Mouse (Mus musculus): Measurements from ENCODE around the gene Mvb12b. TPM values are rescaled to one million over a fixed set of nuclear protein-coding genes. Genes with fewer than 3 reads are reported as not detected.

Mvb12b gene
- total RNA-seq, 1 experiment from 2014 or later = 12.1 TPM

- ATAC-seq (ENCODE audit: extremely low read depth, insufficient number of reproducible peaks, low FRiP score, poor library complexity, severe bottlenecking) = no peak
Measured at GRCm38 (mm10) chr2:33717821-33718351, 169.9 kb downstream of the Mvb12b start.

GRCm38 (mm10) chr2:33717378-33717777, 170.4 kb downstream of the Mvb12b start:
- no peak for ATAC-seq (ENCODE audit: extremely low read depth, insufficient number of reproducible peaks, low FRiP score, poor library complexity, severe bottlenecking)

DNA sequence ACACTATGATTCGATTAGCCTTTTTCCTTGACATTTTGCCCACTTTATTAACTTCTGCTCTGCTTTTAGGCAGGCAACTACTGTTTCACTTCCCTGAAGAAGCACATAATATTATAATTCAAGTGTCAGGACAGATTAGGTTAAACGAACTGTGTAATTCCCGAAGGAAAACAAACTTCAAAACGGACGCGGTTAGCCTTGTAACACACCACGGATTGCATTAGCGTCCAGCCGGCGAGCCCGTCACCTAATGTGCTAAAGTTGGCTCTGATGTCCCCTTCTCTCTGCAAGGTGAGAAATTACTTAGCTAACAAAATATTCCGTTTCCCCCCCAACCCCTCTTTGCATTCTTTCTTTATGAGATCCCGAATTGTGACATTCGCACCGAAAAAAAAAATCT, 170.9 kb downstream of the Mvb12b start:
- no peak for ATAC-seq (ENCODE audit: extremely low read depth, insufficient number of reproducible peaks, low FRiP score, poor library complexity, severe bottlenecking)

DNA sequence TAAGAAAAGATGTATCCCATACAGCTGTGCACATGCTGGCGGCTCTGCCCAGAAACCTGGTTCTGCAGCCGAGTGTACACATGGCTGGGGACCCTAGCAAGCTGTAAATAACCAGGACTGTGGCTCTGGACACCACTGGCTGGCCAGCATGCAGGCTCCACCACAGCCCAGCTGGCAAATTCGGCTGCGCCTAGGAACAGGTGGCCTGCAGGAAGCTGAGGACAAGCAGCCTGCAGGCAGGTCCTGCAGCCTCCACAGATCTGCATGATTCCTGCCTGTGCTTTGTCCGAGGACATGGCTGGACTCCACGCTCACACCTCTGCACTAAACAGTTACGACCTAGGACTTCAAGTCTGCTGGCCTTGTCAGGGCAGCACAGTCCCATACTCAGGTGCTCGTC, 172.8 kb downstream of the Mvb12b start:
- no peak for ATAC-seq (ENCODE audit: extremely low read depth, insufficient number of reproducible peaks, low FRiP score, poor library complexity, severe bottlenecking)

DNA sequence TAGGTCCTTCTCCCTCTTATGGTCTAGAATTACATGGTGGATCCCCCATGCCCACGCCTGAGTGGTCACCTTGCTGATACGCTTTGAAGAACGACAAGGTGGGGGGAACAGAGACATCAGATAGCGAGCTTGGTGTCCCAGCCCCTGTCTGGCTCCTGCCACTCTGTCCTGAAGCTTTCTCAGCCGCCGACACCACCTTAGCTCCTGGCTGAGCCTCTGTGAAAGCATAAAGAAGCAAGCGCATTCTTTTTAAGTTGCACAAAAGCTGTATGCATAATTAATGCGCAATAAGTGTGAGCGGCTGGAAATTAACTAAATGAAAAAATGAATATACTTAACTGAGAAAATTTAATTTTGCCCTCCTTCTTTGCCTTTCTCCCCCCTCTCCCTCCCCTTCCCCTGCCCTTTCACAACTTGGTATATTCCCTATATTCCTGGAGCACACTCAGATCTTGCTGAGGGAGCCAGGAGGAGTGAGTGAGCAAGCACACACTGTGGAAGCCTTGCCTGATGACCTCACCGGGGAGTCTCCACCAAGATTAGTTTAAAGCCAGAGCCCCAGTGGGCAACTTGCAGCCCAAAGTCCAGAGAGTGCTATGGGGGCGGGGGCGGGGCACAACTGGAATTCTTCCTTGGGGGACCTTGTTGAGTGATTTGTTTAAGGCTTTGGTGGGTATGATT, 174.0 kb downstream of the Mvb12b start:
- ATAC-seq (ENCODE audit: extremely low read depth, insufficient number of reproducible peaks, low FRiP score, poor library complexity, severe bottlenecking) = no peak

- ATAC-seq (ENCODE audit: extremely low read depth, insufficient number of reproducible peaks, low FRiP score, poor library complexity, severe bottlenecking) = no peak
Measured at GRCm38 (mm10) chr2:33712811-33713210, 174.9 kb downstream of the Mvb12b start.

- ATAC-seq (ENCODE audit: extremely low read depth, insufficient number of reproducible peaks, low FRiP score, poor library complexity, severe bottlenecking) = no peak
Measured at GRCm38 (mm10) chr2:33708831-33709230, 178.9 kb downstream of the Mvb12b start.

GRCm38 (mm10) chr2:33708096-33708495, 179.7 kb downstream of the Mvb12b start:
- ATAC-seq (ENCODE audit: extremely low read depth, insufficient number of reproducible peaks, low FRiP score, poor library complexity, severe bottlenecking) = no peak

DNA sequence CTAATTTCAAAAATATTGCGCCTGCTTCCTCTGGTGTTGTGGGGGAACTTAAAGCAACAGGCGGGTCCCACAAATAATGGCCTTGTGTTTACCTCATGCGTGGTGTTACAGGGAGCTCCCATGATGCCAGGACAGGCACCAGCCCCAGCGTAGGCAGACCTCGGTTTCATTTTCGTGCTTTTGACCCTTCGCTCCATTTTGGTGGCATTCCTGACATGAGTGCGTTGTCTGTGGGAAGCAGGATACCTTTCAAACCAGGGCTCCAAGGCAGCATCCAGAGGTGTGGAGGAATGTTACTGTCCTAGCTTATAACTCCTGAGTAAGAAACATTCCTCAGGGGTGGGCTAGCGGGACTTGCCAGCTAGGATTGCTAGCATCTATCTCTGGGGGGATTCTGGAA, 181.3 kb downstream of the Mvb12b start:
- ATAC-seq (ENCODE audit: extremely low read depth, insufficient number of reproducible peaks, low FRiP score, poor library complexity, severe bottlenecking) = no peak

GRCm38 (mm10) chr2:33705687-33706320, 181.9 kb downstream of the Mvb12b start:
- ATAC-seq (ENCODE audit: extremely low read depth, insufficient number of reproducible peaks, low FRiP score, poor library complexity, severe bottlenecking) = no peak

- ATAC-seq (ENCODE audit: extremely low read depth, insufficient number of reproducible peaks, low FRiP score, poor library complexity, severe bottlenecking) = no peak
Measured at GRCm38 (mm10) chr2:33703286-33703685, 184.5 kb downstream of the Mvb12b start.

DNA sequence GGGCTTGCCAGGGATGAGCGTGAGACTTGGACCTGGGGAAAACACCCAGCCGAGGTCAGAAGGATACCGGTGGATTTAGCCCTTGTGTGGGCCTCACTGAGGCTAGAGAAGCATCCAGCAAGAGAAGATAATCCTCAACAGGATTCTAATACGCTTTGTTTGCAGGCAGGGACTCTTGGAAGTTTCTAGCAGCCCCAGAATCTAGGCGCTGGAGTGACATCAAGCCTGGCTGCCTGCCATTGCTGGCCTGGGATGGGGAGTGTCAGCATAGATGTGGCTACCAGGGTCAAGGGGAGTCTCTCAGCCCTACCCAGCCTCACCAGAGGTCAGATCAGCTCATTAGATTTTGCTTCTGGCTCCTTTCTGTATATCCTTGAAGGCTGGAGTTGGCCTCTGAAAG, 185.0 kb downstream of the Mvb12b start:
- ATAC-seq (ENCODE audit: extremely low read depth, insufficient number of reproducible peaks, low FRiP score, poor library complexity, severe bottlenecking) = no peak

- ATAC-seq (ENCODE audit: extremely low read depth, insufficient number of reproducible peaks, low FRiP score, poor library complexity, severe bottlenecking) = no peak
Measured at GRCm38 (mm10) chr2:33701446-33701815, 186.3 kb downstream of the Mvb12b start.

DNA sequence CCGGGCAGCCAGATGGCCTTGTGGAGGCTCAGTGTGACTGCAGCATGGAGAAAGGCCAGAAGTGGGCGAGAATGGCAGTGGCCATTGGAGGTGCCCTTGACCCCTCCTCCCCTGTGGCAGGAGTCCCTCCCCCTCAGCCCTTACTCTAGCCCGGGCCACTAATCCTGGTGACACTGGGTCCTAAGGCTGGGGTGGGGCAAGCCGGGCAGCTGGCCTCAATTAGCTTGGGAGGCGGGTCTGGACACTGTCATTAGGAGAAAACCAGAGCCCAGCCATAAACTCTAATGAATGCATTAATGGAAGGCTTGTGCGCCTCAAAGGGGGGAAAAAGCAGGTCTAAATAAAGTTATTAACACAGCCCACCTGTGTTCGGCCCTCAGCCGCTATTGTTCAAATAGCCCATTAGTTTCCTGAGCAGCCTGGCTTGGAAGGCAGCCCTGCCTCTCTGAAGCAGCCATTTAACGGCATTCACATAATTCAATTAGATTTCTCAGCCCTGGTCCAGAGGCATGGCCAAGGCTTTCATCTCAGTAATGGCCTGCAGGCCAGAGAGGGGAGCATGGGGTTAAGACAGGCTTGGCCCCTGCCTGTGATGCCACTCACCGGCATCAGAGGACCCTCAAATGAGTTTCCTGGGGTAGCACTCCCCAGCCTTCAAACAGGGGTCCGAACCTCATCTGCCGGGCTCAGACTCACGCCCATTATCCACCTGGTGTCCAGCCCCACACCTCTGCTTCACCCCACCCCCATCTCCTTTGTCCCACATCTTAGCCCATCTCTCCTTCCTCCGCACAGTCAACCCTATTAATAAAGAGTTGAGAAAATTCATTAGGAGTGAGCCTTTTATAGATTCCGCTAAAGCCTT, 186.9 kb downstream of the Mvb12b start:
- no peak for ATAC-seq (ENCODE audit: extremely low read depth, insufficient number of reproducible peaks, low FRiP score, poor library complexity, severe bottlenecking)

DNA sequence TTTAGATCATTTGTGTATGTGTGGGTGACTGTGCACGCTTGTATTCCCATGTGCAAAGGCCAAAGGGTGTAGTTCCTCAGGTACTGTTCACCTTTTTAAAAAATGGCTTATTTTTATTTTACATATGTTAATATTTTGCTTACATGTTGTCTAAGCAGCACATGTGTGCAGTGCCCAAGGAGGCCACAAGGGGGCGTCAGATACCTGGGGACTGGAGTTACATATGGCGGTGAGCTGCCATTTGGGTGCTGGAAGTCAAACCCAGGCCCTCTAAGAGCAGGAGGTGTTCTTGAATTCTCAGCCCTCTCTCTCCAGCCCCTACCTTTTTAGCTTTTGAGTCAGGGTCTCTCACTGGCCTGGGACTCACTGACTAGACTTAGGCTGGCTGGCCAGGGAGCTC, 188.8 kb downstream of the Mvb12b start:
- no peak for ATAC-seq (ENCODE audit: extremely low read depth, insufficient number of reproducible peaks, low FRiP score, poor library complexity, severe bottlenecking)

DNA sequence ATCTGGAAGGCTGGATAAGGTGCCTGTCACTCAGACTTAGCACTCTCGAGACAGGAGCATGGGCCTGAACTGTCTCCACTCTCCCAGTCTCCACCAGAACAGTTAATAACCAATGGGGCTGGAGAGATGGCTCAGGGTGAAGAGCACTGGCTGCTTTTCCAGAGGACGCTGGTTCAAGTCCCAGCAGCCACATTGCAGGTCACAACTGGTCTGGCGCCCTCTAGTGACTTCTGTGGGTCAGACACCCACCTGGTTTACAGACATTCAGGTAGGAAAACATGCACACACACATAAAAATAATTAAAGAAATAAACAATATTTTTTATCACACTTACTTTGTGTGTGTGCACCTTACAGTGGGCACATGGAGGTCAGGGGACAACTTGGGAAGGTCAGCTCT, 191.3 kb downstream of the Mvb12b start:
- ATAC-seq (ENCODE audit: extremely low read depth, insufficient number of reproducible peaks, low FRiP score, poor library complexity, severe bottlenecking) = no peak

DNA sequence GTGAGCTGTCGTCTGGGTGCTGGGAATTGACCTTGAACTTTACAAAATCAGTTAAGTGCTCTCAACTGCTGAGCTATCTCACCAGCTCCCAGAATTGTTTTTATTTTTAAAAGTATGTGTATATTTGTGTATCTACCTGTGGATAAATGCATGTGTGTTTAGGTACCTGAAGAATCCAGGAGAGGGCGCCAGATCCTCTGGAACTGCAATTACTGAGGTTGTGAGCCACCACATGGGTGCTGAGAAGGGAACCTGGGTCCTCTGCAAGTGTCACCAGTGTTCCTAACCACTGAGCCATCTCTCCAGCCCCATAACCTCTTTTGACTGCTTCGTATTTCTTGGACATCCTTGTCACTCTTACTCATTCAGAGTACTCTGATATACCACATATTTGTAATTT, 193.8 kb downstream of the Mvb12b start:
- ATAC-seq (ENCODE audit: extremely low read depth, insufficient number of reproducible peaks, low FRiP score, poor library complexity, severe bottlenecking) = no peak

- ATAC-seq (ENCODE audit: extremely low read depth, insufficient number of reproducible peaks, low FRiP score, poor library complexity, severe bottlenecking) = no peak
Measured at GRCm38 (mm10) chr2:33689880-33690462, 197.8 kb downstream of the Mvb12b start.

- ATAC-seq (ENCODE audit: extremely low read depth, insufficient number of reproducible peaks, low FRiP score, poor library complexity, severe bottlenecking) = no peak
Measured at GRCm38 (mm10) chr2:33689155-33689879, 198.4 kb downstream of the Mvb12b start.
